Mouse (Mus musculus) cerebral cortex, adult 2 months (tissue): ENCODE results near the gene Fcgrt.

Experiments
- WGBS: fragments of 180-500 bp; shearing (Covaris S2); methylation state at CpG from one replicate; pipeline ENCODE4 v1.1.7; 2018; 5-methylcytosine and 5-hydroxymethylcytosine counted together

Gene Fcgrt

GRCm38 (mm10) chr7:45053117-45053930 lies 50.3 kb downstream of the Fcgrt start:
- WGBS = under 1% methylated on average over 47 of the region's 59 CpGs

GRCm38 (mm10) chr7:45052862-45053116 lies 50.9 kb downstream of the Fcgrt start, which contains the start of gene Prr12:
Gene Prr12 (minus strand): TSS chr7:45052881.
- 0% methylated on average over 5 of the region's 18 CpGs for WGBS

DNA sequence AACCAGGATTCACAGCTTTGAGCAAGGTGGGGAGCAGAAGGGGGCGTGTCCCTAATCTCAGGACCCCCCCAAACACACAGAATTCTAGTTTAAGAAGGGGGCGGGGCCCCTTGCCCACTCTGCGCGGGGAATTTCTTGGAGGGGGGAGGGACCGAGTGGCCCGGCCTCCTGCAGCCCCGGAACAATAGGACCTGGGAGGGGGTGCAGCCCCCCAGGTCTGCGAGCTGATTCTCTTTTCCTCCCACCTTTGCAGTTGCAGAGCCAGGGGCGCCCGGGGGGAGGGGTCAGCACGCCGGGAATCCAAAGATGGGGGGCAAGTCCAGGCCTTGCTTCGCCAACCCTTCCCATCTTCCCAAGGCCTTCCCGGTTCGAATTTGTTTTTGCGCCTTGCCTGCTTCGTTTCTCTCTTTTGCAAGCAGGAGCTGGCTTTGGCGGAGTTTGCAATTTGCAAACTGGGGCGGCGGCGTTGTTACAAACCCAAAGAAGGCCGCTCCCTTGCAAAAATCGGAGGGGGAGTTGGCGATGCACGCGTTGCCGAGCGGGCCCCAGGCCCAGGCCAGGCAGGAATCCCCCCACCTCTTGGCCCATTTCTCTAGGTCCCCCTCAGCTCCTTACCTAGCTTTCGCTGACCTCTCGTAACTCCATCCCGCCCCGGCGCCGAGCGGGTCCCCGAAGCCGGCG lies 51.3 kb downstream of the Fcgrt start:
- 1% methylated on average over 38 of the region's 38 CpGs for WGBS

GRCm38 (mm10) chr7:45051601-45051974 lies 52.1 kb downstream of the Fcgrt start:
- 9% methylated on average over 13 of the region's 13 CpGs for WGBS

- WGBS = 12% methylated on average over 16 of the region's 16 CpGs
Observed at GRCm38 (mm10) chr7:45050945-45051600, 52.6 kb downstream of the Fcgrt start.

- WGBS = 81% methylated on average over 23 of the region's 23 CpGs
Observed at GRCm38 (mm10) chr7:45048923-45049657, 54.6 kb downstream of the Fcgrt start.

DNA sequence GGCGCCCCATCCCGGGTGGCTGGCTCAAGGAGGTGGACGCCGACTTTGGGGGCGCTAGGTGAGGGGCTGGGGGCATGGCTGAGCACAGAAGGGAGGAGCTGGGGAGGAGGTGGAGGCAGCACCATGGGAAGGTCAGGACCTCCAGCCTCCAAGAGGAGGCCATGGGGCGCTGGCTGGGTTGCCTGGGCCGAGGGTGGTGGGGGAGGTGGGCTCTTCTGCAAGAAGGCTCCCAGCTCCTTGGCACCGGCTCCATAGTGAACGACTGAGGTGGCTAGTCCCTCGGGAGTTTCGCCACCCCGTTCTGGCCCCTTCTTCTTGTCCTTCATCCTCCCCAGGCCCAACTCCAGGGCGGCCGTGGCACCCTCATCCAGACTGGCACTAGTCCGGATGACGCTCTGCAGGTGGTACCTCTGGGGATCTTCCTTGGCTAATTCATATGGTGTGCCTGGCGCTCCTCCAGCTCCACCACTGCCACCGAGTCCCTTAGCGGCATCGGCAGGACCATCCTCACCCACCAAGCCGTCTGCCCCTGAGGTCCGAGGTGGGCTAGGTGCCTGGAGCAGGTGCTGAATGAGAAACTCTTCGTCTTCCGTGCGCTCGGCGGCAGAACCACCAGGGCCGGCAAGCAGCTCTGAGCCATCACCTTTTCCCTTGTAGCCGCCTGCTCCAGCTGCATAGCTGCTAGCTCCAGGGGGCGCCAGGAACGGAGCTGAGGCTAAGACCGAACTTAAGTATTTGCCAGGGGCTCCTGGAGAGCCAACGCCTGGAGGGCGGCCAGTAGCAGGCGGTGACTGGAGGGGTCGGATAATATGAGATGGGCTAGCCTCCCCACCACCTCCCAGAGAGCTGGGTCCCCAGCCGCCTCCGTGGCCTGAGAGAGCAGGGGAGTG lies 55.4 kb downstream of the Fcgrt start:
- WGBS = 85% methylated on average over 38 of the region's 38 CpGs

DNA sequence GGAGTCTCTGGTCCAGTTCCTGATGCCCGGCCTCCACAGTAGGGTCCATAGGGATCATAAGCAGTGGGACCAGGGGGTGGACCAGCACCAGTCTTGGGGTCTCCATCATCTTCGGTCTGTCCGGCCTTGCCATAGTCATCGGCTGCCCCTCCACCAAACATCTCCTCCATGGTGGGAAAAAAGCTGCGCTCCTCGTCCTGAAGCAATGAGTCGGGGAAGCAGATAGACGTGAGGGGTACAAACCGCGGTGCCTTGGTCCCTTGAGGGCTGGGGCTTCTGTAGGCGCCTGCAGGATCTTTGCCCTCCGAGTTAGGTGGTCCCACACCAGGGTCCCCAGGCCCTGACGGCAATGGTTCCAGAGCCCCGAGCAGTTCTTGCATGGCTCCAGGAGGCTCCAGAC lies 56.2 kb downstream of the Fcgrt start:
- 94% methylated on average over 14 of the region's 14 CpGs for WGBS

- 92% methylated on average over 26 of the region's 26 CpGs for WGBS
Observed at GRCm38 (mm10) chr7:45046853-45047350, 56.7 kb downstream of the Fcgrt start.

GRCm38 (mm10) chr7:45045741-45046140 lies 57.9 kb downstream of the Fcgrt start:
- 93% methylated on average over 22 of the region's 22 CpGs for whole genome bisulfite sequencing

DNA sequence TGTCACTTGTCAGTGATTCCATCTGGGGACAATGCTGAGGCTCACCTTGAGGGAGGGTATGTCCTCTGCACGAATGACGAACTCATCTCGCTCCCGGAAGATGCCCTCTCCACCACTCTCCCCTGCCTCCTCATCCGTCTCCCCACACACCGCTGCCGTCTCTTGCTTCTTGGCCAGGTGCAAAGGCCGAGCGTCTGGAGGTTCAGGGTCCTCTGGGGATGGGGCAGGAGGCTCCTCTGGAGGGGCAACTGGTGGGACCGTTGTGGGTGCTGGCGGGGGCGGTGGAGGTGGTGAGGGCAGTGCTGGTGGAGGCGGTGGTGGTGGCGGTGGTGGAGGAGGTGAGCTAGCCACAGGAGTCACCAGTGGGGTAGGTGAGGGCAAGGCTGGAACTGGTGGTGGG lies 60.3 kb downstream of the Fcgrt start:
- 74% methylated on average over 14 of the region's 14 CpGs for WGBS
